Mouse (Mus musculus) forebrain, embryonic 11.5 days (tissue): ENCODE data around the gene Radil. TPM values are rescaled to one million over a fixed set of nuclear protein-coding genes. Genes with fewer than 3 reads are reported as not detected.
A peak's percentile ranks its signal among the peaks of the same experiment; 100 is the strongest.

Experiments used
- ATAC-seq: fragments of 200-750 bp; cut with Nextera tagmentation; replicated peaks from 2 replicates; pipeline ENCODE4 v1.8.0; 2017; ENCODE audit warnings: moderate TSS enrichment; ENCODE audit not compliant: low FRiP score
- DNase-seq: peaks from one replicate; pipeline ENCODE4 v3.0.0-alpha.2; 2017; ENCODE audit warnings: low spot score
- H3K27ac ChIP-seq: fragments of 300-500 bp; sonication (generic); 2 replicates; pipeline ENCODE4 v1.5.1; 2014; ENCODE audit warnings: low read depth, low read length
- H3K27me3 ChIP-seq: fragments of 300-500 bp; sonication (generic); 2 replicates; pipeline ENCODE4 v1.6.1; 2014; ENCODE audit warnings: mild to moderate bottlenecking, low read length, mixed read lengths; ENCODE audit not compliant: control insufficient read depth, insufficient read depth
- H3K36me3 ChIP-seq: fragments of 300-500 bp; sonication (generic); 2 replicates; pipeline ENCODE4 v1.6.1; 2014; ENCODE audit warnings: mild to moderate bottlenecking, low read length, moderate library complexity, mixed read lengths; ENCODE audit not compliant: control insufficient read depth, insufficient read depth
- H3K4me1 ChIP-seq: fragments of 300-500 bp; sonication (generic); replicated peaks from 2 replicates; pipeline ENCODE4 v1.6.1; 2014; ENCODE audit warnings: low read length, mixed read lengths; ENCODE audit not compliant: control insufficient read depth, insufficient read depth
- H3K4me2 ChIP-seq: fragments of 300-500 bp; sonication (generic); 2 replicates; pipeline ENCODE4 v1.6.1; 2014; ENCODE audit warnings: low read depth, mild to moderate bottlenecking, low read length, moderate library complexity, mixed read lengths; ENCODE audit not compliant: severe bottlenecking
- H3K4me3 ChIP-seq: fragments of 300-500 bp; sonication (generic); 2 replicates; pipeline ENCODE4 v1.5.1; 2014; ENCODE audit warnings: low read depth, low read length
- H3K9ac ChIP-seq: fragments of 300-500 bp; sonication (generic); 2 replicates; pipeline ENCODE4 v1.6.1; 2014; ENCODE audit warnings: low read length
- H3K9me3 ChIP-seq: fragments of 300-500 bp; sonication (generic); 2 replicates; pipeline ENCODE4 v1.6.1; 2016; ENCODE audit warnings: low read length, mixed read lengths; ENCODE audit not compliant: control insufficient read depth
- WGBS: fragments of 180-500 bp; shearing (Covaris S2); extraction: QIAGEN DNeasy Blood & Tissue Kit; methylation state at CpG from one replicate; pipeline ENCODE4 v1.1.7; 2014; 5-methylcytosine and 5-hydroxymethylcytosine counted together
- polyA plus RNA-seq: library from polyadenylated mRNA; unstranded; fragments of >200 nt; fragmentation: Nextera tagmentation; extraction: Ambion mirVana; gene quantifications from 2 replicates; pipeline ENCODE4 v1.2.1, GENCODE M21; 2014

Gene Radil
- polyA plus RNA-seq, 1 experiment from 2014 or later, result 2.1 TPM

GRCm38 (mm10) chr5:142463461-142464454 lies 87.1 kb downstream of the Radil start, which contains the start of gene Ap5z1:
Gene Ap5z1 (plus strand): TSS chr5:142463944.
- peak within 1 kb of the TSS; percentile 58 for H3K27ac ChIP-seq
- no peaks in the 10 kb centered on the region for H3K9me3 ChIP-seq
- DNase-seq (peak; percentile 98), ATAC-seq (peak; percentile 94)
- peak within 1 kb of the TSS; percentile 80 for H3K4me3 ChIP-seq
- peaks cover 6% of the 10 kb centered on the region; the same call in 1 of the 2 replicates for H3K4me1 ChIP-seq
- peak within 1 kb of the TSS; percentile 78 for H3K4me2 ChIP-seq
- H3K27me3 ChIP-seq, result no peaks in the 10 kb centered on the region
- 2% methylated on average over 60 of the region's 60 CpGs for WGBS
- peak within 1 kb of the TSS; percentile 72 for H3K9ac ChIP-seq
- H3K36me3 ChIP-seq, result no peaks in the 10 kb centered on the region

DNA sequence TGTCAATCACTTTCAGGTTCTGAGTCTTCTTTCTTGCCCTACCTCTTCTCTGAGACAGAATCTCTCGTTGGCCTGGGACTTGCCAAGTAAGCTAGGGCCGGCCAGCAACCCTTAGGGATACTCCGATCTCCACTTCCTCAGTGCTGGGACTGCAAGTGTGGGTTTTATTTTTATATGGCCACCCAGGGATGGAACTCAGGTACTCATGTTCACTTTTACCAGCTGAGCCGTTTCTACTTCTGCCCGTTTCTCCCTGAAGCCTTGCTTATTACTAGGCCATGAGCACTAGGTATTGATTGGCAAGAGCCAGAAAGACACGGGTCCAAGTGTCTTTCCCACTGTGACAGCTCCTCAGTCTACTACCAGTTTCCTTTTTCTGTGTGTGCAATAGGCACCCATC lies 87.9 kb downstream of the Radil start:
- no peaks in the 10 kb centered on the region for H3K27me3 ChIP-seq
- H3K4me2 ChIP-seq, result peak overlapping the region; percentile 78
- DNase-seq, result no peak
- peak overlapping the region; percentile 64 for H3K9ac ChIP-seq
- peaks cover 6% of the 10 kb centered on the region; the same call in 1 of the 2 replicates for H3K4me1 ChIP-seq
- H3K9me3 ChIP-seq, result no peaks in the 10 kb centered on the region
- 90% methylated on average over 6 of the region's 6 CpGs for WGBS
- no peaks in the 10 kb centered on the region for H3K36me3 ChIP-seq
- peak overlapping the region; percentile 80; the same call in 1 of the 2 replicates for H3K4me3 ChIP-seq
- H3K27ac ChIP-seq, result peak overlapping the region; percentile 58
- peak; percentile 13; the same call in 1 of the 2 replicates for ATAC-seq

DNA sequence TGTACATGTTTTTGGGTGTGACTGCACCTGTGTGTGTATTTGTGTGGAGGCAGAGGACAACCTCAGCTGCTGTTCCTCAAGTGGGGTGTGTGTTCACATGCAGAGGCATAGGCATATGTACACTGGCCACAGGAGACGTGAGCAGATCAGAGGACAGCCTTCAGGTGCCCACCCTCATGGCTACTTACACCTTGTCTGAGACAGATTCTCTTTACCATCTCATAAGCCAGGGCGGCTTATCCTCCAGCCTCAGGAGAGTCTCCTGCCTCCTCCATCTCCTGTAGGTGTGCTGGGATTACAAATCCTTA lies 88.3 kb downstream of the Radil start:
- WGBS, result 95% methylated on average over 2 of the region's 2 CpGs
- peaks cover 6% of the 10 kb centered on the region; the same call in 1 of the 2 replicates for H3K4me1 ChIP-seq
- H3K9me3 ChIP-seq, result no peaks in the 10 kb centered on the region
- no peaks in the 10 kb centered on the region for H3K27me3 ChIP-seq
- H3K27ac ChIP-seq, result no peak overlapping the region
- no peak overlapping the region for H3K4me2 ChIP-seq
- no peak for ATAC-seq
- peaks cover 2% of the 10 kb centered on the region; the same call in 1 of the 2 replicates for H3K36me3 ChIP-seq
- DNase-seq, result no peak
- H3K9ac ChIP-seq, result no peak overlapping the region
- H3K4me3 ChIP-seq, result no peak overlapping the region

DNA sequence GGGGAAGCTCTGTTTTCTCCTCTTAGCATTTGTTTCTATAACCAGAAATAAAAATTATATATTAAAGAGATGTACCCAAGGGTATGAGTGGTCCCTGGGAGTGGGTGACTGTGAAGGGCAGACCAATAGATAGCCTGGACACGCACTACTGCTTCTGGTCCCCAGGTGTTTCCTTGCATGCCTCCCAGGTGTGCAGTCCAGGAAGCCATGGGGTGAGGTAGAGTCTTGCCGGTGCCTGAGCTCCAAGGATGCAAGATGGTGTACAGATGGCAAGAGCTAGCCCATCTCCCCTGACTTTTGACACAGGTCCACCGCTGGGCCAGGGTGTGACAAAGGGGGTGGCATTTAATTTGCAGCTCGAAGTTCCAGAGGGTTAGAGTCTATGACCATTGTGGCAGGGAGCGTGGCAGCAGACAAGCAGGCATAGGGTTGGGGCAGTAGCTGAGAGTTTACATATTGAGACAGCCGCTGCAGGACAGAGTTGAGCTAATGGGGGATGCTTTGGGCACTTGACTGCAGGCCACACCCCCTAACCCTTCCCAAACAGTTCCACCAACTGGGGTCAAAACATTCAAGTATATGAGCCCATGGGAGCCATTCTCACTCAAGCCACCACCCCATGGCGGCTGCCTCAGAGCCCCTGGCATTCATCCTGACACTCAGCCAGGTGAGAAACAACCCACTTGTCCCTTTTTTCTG lies 88.8 kb downstream of the Radil start:
- no peaks in the 10 kb centered on the region for H3K9me3 ChIP-seq
- no peak overlapping the region for H3K9ac ChIP-seq
- WGBS, result 94% methylated on average over 7 of the region's 7 CpGs
- DNase-seq (no peak), ATAC-seq (no peak)
- no peak overlapping the region for H3K4me3 ChIP-seq
- no peak overlapping the region for H3K4me2 ChIP-seq
- no peaks in the 10 kb centered on the region for H3K27me3 ChIP-seq
- peaks cover 3% of the 10 kb centered on the region; the same call in 1 of the 2 replicates for H3K36me3 ChIP-seq
- peaks cover 6% of the 10 kb centered on the region; the same call in 1 of the 2 replicates for H3K4me1 ChIP-seq
- no peak overlapping the region for H3K27ac ChIP-seq

DNA sequence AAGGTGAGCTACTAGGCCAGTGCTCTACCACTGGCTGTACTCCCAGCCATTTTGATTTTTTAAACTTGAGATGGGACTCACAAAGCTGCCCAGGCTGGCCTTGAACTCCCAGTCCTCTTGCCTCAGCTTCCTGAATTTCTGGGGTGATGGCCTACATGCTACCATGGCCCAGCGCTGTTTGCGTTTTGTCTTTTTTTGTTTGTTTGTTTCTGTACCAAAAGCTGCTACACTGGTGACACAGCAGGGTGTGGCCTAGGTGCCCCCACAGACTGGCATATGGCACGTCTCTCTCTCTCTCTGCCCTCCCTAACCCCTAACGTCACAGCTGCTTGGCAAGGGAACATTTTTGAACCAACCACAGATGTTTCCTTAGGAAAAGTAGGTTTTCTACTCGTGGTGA lies 91.1 kb downstream of the Radil start:
- ATAC-seq, result no peak
- peaks cover 5% of the 10 kb centered on the region; the same call in 1 of the 2 replicates for H3K4me1 ChIP-seq
- no peak overlapping the region for H3K9ac ChIP-seq
- no peak overlapping the region for H3K4me3 ChIP-seq
- H3K27ac ChIP-seq, result no peak overlapping the region
- H3K4me2 ChIP-seq, result no peak overlapping the region
- no peak for DNase-seq
- 77% methylated on average over 5 of the region's 5 CpGs for WGBS
- no peaks in the 10 kb centered on the region for H3K9me3 ChIP-seq
- H3K36me3 ChIP-seq, result peaks cover 3% of the 10 kb centered on the region; the same call in 1 of the 2 replicates
- no peaks in the 10 kb centered on the region for H3K27me3 ChIP-seq

DNA sequence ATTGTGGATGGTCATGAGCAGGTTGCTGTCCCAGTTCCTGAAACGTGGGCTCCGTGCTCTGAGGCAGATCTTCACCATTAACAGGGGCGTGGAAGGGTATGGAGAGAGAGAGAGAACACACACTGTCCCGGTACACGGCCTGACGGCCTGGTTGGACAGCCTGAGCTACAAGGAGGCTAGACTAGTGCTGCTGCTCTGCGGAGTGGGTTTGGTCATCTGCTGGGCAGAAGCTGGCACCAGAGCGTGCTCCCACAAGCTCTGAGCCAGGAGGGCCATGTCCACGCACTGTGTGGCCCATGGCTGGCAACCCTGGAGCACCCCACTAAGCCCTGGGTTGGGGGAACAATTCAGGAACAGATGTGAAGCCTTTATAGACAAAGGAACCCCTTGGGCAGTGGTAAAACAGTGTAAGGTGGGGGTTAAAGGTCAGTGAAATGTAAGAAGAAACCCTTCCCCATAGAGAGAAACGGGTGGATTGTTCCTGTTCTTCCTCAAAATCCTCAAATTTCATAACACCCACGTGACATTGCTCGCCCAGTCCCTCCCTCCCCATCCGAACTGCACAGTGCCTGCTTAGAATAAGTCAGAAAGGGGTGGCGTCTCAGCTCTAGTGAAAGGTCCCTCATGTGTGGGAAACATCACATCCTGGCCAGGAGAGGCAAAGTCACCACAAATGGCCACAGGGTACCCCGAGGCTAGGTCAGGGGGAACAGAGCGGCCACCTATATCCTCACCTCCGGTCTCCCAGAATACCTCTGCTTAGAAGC lies 91.9 kb downstream of the Radil start:
- ATAC-seq, result no peak
- WGBS, result 90% methylated on average over 17 of the region's 17 CpGs

DNA sequence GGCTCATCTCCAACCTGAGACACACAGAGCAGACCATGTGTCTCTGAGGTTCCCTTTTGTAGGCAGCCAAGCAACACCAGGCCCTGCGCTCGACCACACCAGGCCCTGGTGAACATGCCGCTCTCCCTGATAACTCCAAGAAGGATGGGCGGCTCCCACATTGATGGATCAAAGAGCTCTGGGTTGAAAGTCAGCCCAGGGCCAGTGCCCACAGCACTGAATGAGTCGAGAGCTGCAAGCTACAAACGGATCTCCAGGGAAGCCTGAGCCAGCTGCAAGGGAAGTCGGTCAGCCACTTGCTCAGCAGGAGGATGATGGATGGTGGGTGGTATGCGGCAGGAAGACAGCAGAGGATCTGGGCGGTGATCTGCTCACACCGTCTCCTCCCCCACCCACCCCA lies 93.6 kb downstream of the Radil start:
- DNase-seq, result no peak
- Histone ChIP-seq H3K9me3 (no peaks in the 10 kb centered on the region), H3K36me3 (peaks cover 3% of the 10 kb centered on the region; the same call in 1 of the 2 replicates), H3K4me1 (no peaks in the 10 kb centered on the region), H3K9ac (no peak overlapping the region), H3K4me2 (no peak overlapping the region), H3K4me3 (no peak overlapping the region), H3K27me3 (no peaks in the 10 kb centered on the region), H3K27ac (no peak overlapping the region)
- no peak for ATAC-seq
- 89% methylated on average over 10 of the region's 10 CpGs for WGBS

More for the DNA sequence above, 91.9 kb downstream of the Radil start:
- Histone ChIP-seq H3K4me1 (0 out of 2 replicates have a peak, but pooled peaks cover 4% of the 10 kb centered on the region), H3K9ac (no peak overlapping the region), H3K4me2 (no peak overlapping the region), H3K9me3 (no peaks in the 10 kb centered on the region), H3K27me3 (no peaks in the 10 kb centered on the region), H3K36me3 (peaks cover 3% of the 10 kb centered on the region; the same call in 1 of the 2 replicates), H3K4me3 (no peak overlapping the region), H3K27ac (no peak overlapping the region)
- no peak for DNase-seq

- ATAC-seq (no peak), DNase-seq (no peak)
- H3K27ac ChIP-seq, result no peak overlapping the region
- no peaks in the 10 kb centered on the region for H3K27me3 ChIP-seq
- 78% methylated on average over 15 of the region's 15 CpGs for WGBS
- H3K4me2 ChIP-seq, result no peak overlapping the region
- peaks cover under 1% of the 10 kb centered on the region; the same call in 1 of the 2 replicates for H3K4me1 ChIP-seq
- no peak overlapping the region for H3K4me3 ChIP-seq
- no peak overlapping the region for H3K9ac ChIP-seq
- H3K9me3 ChIP-seq, result no peaks in the 10 kb centered on the region
- peaks cover 3% of the 10 kb centered on the region; the same call in 1 of the 2 replicates for H3K36me3 ChIP-seq
Observed at GRCm38 (mm10) chr5:142456318-142456717, 94.6 kb downstream of the Radil start.
